Mouse (Mus musculus) spleen, postnatal 4 days (tissue): ENCODE measurements around the gene AC109138.7.

Source experiments
- DNase-seq, 2 experiments: peaks; one replicate each; pipeline ENCODE4 v3.0.0; 2022; ENCODE audit warnings: low spot score in 2 of 2

The AC109138.7 gene

DNA sequence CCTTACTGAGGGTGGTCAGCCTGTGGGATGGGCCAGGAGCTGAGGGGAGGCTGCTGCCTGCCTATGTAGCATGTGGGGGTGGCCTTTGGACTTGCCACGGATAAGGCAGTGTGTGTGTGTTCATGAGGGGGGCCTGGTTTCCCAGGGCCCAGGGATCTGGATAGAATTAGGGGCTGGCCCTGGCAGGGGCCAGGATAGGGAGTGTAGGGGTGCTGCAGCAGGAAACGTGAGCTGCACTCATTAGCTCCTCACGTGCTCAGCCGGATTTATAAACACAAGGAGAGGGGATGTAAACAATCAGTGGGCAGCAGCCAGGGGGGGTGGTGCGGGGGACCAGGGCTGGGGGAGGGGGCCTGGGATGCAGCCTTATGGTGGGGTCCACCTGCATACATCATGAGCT is 3.0 kb downstream of the AC109138.7 start:
- DNase-seq: no peak

DNA sequence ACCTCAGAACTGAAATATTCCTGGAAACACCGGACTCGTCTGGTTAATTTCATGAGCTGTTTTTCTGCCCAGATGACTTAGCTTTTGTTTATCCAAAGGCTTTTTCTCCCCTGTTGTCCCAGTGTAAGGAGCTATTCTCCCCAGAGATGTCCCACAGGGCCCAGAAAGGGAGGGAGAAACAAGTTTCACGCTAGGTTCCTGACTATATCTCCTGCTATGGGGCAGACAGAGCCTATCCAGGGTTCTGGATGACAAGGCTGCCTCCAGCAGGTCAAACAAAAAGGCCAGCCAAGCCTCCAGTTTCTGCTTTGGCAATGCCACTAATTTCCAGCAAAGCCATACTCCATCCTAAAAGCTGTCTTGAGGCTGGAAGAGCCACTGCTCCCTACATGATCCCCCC is 3.7 kb downstream of the AC109138.7 start:
- no peak for DNase-seq

DNA sequence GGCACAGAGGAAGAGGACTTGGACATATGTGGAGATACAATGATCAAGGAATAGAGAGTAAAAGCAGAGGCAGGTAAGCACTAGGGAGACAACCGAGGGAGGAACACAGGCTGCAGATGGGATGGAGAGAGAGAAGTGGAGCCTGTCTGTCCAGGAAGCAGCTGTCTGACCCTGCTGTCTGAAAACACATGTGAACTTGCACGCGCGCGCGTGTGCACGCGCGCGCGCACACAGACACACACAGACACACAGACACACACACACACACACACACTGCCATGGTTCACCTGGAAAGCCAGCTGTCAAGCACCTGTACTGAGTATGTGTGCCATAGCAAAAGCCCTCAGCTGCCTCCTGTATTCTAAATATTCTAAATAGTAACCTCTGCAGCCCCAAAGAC is 4.1 kb downstream of the AC109138.7 start:
- peak in 1 of 2 experiments; percentile 58 for DNase-seq

DNA sequence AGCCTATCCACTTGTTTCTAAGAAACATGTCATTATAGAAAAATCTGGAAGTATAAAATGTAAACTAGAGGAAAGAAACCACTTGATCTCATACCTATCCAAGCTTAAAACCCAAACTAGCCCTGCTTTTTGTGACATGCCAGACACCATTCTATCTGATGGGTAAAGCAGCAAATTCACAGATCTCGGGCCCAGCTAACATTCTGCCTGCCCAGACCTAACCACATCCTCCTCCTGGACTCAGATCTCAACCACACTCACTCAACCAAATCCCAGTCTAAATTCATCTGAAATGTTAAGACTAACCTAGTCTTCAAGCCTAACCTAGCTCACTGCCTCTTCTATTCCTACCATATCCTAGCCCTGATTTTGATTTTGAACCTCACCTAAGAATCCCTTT is 4.6 kb downstream of the AC109138.7 start:
- DNase-seq: no peak

DNA sequence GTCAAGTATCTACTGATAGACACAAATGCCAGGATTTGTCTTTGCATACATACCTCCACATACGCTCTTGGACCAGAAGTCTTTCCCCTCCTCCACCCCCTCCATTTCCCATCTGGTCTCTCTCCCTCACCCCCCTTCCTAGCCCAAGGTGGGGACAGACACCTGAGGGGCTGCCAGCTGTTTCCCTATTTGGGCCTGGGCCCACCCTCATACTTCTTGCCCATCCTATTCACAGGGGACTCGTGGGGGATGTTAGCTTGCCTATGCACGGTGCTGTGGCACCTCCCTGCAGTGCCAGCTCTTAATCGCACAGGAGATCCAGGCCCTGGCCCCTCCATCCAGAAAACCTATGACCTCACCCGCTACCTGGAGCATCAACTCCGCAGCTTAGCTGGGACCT is 5.8 kb downstream of the AC109138.7 start:
- no peak for DNase-seq

DNA sequence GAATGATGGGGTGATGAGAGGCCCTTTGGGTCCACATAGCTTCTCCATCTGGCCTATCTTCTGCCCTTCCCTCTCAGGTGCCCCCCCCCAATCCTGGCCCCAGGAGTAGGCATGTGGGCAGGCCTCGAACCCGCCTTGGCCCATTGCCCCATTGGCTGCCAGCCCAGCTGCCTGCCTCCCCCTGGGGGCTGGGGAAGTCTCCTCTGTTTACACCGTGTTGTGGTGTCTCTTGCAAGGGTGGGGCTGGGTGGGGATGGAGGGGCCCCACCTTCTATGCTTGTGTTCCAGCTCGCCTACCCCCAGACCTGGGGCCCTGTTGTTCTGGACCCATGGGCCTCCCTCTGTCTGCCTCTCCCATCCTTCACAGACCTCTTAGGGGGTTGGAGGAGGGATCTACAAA is 6.3 kb downstream of the AC109138.7 start:
- DNase-seq: peak in 1 of 2 experiments; percentile 57

DNA sequence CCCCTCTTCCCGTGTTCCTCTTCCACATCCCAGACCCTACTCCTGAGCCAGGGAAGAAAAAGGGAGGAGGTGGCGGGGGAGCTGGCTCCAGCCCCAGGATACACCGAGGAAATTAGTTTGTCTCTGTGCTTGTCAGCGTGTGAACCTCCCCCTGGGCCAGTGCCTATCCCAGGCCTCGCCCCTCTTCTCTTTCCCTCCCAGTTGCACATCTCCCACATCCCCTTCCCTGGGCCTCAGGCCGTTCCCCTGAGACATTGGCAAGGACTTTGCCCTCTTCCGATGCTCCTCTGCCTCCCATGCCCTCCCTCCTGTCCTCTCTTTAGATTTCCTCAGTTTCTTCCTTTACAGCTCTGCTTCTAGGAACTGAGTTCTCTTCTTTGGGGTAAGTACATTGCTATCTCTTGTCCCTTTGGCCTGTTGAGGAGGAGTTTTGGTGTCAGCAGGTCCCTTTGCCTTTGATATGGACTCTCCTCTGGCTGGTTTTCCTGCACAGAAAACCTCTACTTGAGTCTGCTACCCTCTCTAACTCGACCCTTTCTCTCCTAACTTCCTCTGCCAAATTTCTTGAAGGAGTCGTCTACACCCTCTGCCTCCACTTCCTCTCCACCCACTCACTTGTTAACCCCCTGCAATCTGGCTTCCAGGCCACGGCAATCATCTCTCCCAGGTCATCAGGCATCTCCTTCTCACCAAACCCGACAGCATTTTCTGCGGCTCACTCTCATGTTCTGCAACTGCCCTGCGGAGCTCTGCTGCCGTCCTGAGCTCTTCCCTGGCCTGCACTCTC is 7.0 kb downstream of the AC109138.7 start:
- DNase-seq: peak in 1 of 2 experiments; percentile 67

DNA sequence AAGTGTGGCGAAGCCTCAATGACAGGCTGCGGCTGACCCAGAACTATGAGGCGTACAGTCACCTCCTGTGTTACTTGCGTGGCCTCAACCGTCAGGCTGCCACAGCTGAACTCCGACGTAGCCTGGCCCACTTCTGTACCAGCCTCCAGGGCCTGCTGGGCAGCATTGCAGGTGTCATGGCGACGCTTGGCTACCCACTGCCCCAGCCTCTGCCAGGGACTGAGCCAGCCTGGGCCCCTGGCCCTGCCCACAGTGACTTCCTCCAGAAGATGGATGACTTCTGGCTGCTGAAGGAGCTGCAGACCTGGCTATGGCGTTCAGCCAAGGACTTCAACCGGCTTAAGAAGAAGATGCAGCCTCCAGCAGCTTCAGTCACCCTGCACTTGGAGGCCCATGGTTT is 8.0 kb downstream of the AC109138.7 start:
- peak in 1 of 2 experiments; percentile 48 for DNase-seq

DNA sequence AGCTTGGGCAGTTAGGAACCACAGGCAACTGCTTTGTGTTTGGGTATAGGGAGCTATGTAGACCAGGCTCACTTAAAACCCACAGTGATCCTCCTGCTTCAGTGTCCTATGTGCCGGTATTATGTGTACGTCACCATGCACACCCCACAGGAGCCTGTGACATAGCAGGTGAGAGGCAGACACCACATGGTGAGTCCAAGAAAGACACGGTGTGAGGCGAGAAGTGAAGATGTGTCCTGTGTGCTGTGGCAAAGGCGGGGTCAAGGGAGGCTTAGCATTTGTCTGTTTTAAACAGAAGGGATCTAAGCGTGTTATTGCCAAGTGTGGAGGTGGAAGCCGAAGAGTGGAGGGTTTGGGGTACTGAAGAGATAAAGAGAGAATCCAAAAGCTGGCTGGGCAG is 12.6 kb downstream of the AC109138.7 start:
- DNase-seq: no peak

DNA sequence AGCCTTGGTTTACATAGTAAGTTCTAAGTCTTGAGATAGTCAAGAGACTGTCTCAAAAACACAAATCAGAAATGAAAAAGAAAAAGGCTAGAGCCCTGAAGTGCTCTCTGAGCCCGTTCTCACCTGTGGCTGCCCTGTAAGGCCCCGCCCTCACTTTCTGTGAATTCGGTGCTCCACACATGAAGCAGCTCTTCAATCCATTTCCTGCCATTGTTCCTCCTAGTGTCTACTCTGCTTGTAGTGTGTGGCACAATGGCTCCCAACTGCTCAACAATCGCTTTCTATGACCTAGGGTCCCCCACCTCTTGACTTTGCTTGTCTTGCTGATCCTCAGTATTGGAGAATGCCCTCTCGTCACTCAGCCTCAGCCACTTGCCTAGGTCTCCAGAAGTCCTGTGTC is 13.3 kb downstream of the AC109138.7 start:
- DNase-seq: no peak

DNA sequence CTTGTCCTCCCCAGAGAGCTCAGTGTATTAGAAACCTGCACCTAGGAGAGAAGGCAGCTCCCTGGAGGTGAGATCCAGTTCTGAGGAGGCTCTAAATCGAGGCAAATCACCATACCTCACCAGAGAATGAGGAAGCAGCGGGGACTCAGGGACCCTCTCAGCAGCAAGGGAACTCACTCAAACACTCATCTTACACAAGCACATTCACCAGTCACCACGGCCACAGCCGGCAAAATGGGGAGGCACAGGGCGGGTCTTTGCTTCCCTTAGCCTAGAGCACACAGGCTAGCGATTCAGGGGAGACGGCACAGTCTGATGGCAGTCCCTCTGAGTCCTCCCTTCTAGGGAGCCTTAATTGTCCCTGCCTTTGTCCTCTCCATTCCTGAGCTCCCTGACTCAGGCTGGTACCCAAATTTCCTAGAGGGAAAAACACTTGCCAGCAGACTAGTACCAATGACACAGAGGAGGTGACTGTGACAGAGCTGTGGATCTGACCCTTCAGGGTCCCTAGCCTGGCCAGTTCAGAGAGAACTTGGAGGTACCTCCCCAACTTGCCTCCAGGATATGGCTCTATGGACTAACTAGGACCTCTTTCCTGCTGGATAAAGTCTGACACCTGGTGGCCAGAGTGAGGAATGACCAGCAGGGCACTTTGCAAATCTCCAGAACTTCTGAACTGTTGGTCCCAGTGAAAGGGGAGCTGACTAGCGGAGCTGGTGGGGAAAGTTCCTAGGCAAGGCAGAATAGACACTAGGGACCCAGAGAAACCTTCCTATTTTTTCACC is 13.9 kb downstream of the AC109138.7 start:
- peak; percentile 74 to 88 for DNase-seq

DNA sequence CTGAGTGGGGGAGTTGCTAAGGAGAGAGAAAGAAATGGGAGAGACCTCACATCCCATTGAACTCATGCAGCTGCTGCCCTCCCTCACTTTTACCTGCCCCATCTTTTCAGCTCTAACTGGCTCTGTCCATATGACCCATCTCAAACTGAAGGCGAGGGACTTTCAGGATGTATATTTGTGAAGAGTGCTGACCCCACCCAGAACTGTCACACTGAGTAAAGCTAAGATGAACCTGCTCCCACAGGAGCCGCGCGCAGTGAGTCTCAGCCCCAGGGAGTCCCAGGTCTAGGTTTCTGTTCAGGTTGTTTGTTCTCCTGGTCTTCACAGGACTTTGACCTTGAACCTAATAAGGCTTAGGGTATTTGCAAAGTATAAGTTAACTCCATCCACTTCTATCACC is 14.7 kb downstream of the AC109138.7 start:
- no peak for DNase-seq

DNA sequence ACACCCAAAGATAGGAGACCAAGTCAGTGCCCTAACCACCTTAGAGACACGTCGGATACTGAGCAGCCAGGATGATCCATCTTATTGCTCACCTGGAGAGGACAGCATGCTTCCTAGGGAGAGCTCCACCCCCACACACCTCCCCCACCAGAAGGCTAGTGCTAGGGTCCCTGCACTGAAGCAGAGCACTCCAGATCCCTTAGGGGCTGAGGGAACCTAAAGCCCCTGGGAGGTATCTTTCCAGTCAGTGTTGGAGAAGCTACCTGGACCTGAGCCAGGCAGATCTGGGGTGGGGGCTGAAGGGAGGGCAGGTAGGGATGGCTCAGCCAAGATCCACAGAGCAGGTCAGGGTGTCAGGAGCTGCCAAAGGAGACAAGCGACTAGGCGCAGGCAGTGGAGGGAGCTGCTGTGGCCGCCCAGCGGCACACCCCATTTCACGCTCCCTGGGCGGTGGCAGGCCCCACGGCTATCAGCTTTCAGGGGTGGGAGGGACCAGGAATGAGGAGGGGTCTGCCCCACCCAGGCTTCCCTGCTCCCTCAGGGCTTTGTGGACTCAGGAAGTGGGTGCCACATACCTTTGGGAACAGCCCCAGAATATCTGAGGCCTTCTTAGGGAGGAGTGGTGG is 15.4 kb downstream of the AC109138.7 start:
- no peak for DNase-seq

DNA sequence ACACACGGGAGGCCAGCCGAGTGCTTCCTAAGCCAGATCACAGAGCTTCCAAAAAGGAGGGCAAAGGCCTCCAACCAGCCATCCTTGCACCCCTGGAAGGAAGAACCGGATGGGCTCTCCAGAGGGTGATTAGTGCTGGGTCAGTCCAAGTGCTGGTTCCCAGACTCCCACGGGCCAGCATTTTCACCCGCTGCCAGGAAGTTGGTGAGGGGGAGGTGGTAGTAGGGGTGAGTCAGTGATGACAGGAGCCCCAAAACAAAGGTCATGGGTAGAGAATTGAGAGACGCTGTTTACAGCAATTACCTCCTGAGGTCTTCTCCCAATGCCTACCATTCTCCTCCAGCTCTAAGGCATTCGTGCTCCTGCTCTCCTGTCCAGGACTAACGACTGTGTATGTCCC is 16.3 kb downstream of the AC109138.7 start:
- no peak for DNase-seq

DNA sequence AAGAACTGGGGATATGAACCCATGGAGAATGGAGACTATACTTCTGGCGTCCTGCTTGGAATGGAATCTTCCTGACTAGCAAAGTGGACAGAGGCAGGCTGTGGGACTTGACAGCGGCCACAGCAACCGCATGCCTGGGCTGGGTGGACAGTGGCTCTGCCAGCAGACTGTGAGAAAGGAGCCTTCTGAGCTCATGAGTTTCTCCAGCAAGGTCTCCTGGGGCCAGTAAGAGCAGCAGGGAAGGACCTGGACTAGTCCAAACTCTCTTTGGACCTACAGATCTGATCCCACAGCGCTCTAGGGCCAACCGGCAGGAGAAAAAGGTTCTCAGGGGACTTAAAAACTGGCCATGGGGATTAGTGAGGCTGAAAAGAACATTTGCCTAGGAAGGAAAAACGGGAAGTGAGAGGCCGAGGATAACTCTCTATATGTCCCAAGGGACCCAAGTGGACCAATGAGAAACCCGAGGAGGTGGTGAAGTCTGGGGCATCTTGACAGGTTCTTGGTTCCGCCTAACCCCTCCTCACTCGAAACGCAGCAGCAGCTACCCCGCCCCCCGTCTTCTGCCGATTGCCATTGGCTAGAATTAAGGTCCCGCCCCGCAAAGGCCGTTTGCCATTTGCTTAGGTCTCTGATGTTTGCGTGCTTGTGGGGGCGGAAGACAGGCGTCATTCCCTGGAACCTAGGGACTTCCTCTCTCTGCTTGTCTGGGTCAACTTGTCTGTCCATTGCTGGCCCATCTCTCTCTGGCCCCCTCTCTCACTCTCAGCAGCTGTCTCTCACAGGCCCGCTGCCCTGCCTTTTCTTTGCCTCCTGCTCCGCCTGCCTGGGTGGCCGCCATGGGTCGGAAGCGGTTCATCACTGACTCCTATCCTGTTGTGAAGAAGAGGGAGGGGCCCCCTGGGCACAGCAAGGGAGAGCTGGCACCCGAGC is 17.4 kb downstream of the AC109138.7 start, which contains the start of gene Pold4:
Gene Pold4 (plus strand): TSS at position 647 of the 933 bp plus-strand sequence.
- DNase-seq: peak; percentile 95 to 96

DNA sequence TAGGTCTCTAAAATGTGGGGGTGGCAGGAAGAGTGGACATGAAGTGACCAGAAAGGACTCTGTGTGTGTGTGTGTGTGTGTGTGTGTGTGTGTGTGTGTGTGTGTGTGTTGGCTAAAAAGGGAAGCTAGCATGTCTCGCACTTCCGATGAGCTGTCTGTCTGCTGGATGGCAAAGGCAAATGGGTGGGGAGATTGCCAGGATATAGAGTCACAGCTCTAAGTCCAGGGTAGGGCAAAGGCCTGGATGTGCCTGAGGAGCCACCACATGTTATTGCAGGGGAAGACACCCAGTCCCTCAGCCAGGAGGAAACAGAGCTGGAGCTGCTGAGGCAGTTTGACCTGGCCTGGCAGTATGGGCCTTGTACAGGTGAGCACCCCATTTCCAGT is 18.0 kb downstream of the AC109138.7 start:
- no peak for DNase-seq

DNA sequence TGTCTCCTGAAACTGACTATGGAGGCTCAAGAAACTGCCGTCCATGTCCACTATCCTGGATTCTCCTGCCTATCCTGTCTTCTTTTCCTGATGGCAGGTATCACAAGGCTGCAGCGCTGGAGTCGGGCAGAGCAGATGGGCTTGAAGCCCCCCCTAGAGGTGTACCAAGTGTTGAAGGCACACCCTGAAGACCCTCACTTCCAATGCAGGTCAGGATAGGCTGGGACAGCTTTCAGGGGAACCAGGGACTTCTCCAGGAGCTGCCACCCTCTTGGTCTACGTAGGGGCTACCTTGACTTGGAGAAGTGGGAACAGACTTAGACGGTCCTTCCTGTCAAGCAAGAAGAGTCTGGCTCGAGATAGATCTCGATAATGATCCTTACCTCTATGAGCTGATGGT is 18.5 kb downstream of the AC109138.7 start:
- no peak for DNase-seq

DNA sequence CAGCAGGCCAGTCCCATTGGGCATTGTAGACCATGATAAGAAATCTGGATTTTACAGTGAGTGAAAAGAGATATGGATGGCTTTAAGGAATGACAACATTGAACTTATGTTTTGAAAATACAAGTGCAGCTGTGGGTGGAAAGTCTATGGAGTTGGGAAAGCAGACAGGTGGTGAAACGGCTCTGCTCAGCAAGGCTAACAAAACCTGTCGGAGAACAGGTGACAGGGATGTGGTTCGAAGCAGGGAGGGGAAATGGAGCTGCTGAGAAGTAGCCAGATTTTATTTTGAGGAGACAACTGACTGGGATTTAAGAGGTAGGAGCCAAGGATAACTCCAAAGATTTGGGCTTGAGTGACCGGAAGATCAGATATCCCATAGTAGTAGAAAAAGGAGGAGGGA is 20.4 kb downstream of the AC109138.7 start:
- DNase-seq: no peak

DNA sequence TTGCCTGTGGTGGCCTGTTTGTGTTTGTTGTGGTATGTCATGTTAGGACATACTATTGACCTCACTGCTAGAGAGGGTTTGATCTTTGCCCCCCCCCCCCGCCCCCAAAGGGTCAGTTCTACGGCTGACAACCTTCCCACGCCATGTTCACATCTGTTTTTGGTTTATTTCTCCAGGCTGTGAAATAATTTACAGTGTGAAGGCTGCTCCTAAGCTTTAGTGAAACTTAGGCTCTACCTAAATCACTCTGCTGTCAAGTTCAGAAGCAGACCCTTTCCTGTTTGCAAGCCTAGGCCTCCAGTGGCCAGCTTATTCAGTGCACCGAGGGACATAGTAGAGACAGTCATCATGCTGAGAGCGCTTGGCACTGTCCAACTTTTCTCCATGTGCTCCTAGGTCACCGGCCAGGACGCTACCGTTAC is 26.1 kb downstream of the AC109138.7 start:
- DNase-seq: no peak

DNA sequence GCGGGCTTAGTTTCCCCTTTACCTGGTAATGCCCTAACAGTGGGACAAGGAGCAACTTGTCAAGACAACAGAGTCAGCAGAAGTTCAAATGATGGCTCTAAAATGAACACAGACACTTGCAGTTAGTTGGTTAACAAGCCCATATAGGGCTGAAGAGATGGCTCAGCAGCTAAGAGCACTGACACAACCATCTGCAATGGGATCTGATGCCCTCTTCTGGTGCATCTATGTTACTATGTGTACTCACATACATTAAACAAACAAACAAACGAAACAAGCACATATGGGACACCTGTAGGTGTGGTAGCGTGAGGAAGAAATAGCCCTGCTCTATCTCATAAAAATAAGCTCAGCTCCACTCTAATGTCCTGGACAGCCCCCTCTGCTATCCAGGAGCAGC is 28.3 kb downstream of the AC109138.7 start:
- no peak for DNase-seq

DNA sequence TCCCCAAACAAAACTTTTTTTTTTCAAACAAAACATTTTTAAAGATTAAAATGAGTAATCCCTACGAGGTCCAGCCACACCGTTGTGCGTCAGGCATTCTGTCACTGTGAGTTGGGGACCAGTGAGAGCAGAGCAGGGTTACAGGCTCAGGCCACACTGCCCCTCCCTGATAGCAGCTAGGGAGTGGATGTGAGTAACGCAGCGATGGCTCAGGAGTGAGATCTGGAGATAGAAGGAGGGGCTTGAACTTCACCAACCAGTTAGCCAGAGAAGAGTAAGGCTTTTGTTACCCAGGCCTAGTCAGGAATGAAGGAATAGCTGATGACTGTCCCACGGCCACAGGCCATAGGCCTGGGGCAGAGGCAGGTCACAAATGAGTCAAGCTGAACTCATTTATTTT is 30.6 kb downstream of the AC109138.7 start:
- DNase-seq: no peak

DNA sequence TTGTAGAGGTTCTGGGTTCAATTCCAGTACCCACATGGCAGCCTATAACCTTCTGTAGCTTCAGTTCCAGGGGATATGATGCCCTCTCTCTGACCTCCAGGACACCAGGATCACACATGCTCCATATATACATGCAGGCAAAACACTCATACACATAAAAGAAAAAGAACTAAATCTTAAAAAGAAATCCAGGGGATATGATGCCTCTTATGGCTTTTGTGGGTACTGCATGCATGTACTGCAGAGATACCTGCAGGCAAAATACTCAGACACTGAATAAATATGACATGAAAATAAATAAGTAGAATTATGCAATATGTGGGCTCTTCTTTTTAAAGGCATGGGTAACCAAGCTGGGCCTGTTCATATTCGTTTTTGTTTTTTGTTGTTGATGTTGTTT is 32.9 kb downstream of the AC109138.7 start:
- no peak for DNase-seq
